Mouse (Mus musculus) midbrain, postnatal 0 days (tissue): ENCODE results near the gene Olfr571. TPM values are rescaled to one million over a fixed set of nuclear protein-coding genes. Genes with fewer than 3 reads are reported as not detected.

Experiments used
- ATAC-seq: fragments of 200-750 bp; cut with Nextera tagmentation; 2 replicates; pipeline ENCODE4 v1.8.0; 2017; ENCODE audit warnings: moderate number of reproducible peaks, mild to moderate bottlenecking, moderate TSS enrichment, moderate library complexity; ENCODE audit not compliant: low FRiP score
- DNase-seq: peaks from one replicate; pipeline ENCODE4 v3.0.0-alpha.2; 2015; ENCODE audit warnings: low spot score
- H3K27ac ChIP-seq: fragments of 300-500 bp; sonication (generic); 2 replicates; pipeline ENCODE4 v1.5.1; 2014; ENCODE audit warnings: low read depth, mild to moderate bottlenecking, low read length, mixed read lengths
- H3K27me3 ChIP-seq: fragments of 300-500 bp; sonication (generic); 2 replicates; pipeline ENCODE4 v1.6.1; 2014; ENCODE audit warnings: low read length, control low read depth, mixed read lengths; ENCODE audit not compliant: insufficient read depth
- H3K36me3 ChIP-seq: fragments of 300-500 bp; sonication (generic); 2 replicates; pipeline ENCODE4 v1.6.1; 2014; ENCODE audit warnings: low read length, control low read depth, mixed read lengths; ENCODE audit not compliant: insufficient read depth
- H3K4me1 ChIP-seq: fragments of 300-500 bp; sonication (generic); 2 replicates; pipeline ENCODE4 v1.6.1; 2014; ENCODE audit warnings: mild to moderate bottlenecking, control low read depth, antibody characterized with exemption, low read length, mixed read lengths; ENCODE audit not compliant: insufficient read depth
- H3K4me2 ChIP-seq: fragments of 300-500 bp; sonication (generic); 2 replicates; pipeline ENCODE4 v1.6.1; 2014; ENCODE audit warnings: low read depth, mild to moderate bottlenecking, low read length, mixed read lengths; ENCODE audit not compliant: poor library complexity, severe bottlenecking
- H3K4me3 ChIP-seq: fragments of 300-500 bp; sonication (generic); 2 replicates; pipeline ENCODE4 v1.5.1; 2014; ENCODE audit warnings: low read depth, mild to moderate bottlenecking, low read length, moderate library complexity
- H3K9ac ChIP-seq: fragments of 300-500 bp; sonication (generic); replicated peaks from 2 replicates; pipeline ENCODE4 v1.6.1; 2014; ENCODE audit warnings: mild to moderate bottlenecking, low read length, moderate library complexity, mixed read lengths; ENCODE audit not compliant: poor library complexity, severe bottlenecking
- H3K9me3 ChIP-seq: fragments of 300-500 bp; sonication (generic); 2 replicates; pipeline ENCODE4 v1.6.1; 2016; ENCODE audit warnings: low read length, control low read depth
- CTCF ChIP-seq: IDR thresholded peaks from 2 replicates; pipeline ENCODE4 v1.5.1; 2016; ENCODE audit warnings: antibody characterized with exemption, mild to moderate bottlenecking
- WGBS: fragments of 180-500 bp; shearing (Covaris S2); extraction: QIAGEN DNeasy Blood & Tissue Kit; methylation state at CpG from one replicate; pipeline ENCODE4 v1.1.7; 2014; 5-methylcytosine and 5-hydroxymethylcytosine counted together
- polyA plus RNA-seq: library from polyadenylated mRNA; unstranded; fragments of >200 nt; fragmentation: Nextera tagmentation; extraction: Ambion mirVana; gene quantifications from 2 replicates; pipeline ENCODE4 v1.2.1, GENCODE M21; 2015
- total RNA-seq: library from RNA; depleted of rRNA; stranded (reverse); fragments of >200 nt; gene quantifications from 2 replicates; pipeline ENCODE4 v1.2.3, GENCODE M21; 2014; rRNA removed

Gene Olfr571
- total and polyA plus RNA-seq, 2 experiments from 2014 or later, result not detected

DNA sequence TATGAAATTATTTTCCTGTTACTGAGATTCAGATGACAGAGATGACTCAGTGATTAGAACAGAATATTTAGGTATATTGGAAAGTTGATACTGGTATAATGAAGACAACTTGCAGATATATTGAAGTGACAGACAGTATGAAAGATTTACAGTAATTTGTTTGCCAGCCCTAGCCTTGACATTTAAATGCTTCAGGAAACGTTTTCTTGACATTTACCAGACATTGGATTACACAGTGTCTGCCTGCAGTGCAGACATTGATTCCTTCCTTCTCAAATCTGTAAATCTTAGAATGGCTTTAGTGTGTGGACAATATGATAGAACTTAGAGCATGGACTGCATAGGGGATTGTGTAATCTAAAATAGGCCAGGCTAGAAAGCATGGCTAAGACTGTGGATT lies 2.1 kb downstream of the Olfr571 start:
- no peak for TF ChIP-seq CTCF
- Histone ChIP-seq H3K36me3 (no peaks in the 10 kb centered on the region), H3K9ac (no peak overlapping the region), H3K9me3 (no peaks in the 10 kb centered on the region), H3K4me3 (no peak overlapping the region), H3K4me2 (no peak overlapping the region), H3K27me3 (no peaks in the 10 kb centered on the region), H3K4me1 (no peaks in the 10 kb centered on the region), H3K27ac (no peak overlapping the region)
- 51% methylated on average over 1 of the region's 1 CpGs for WGBS
- ATAC-seq (no peak), DNase-seq (no peak)

DNA sequence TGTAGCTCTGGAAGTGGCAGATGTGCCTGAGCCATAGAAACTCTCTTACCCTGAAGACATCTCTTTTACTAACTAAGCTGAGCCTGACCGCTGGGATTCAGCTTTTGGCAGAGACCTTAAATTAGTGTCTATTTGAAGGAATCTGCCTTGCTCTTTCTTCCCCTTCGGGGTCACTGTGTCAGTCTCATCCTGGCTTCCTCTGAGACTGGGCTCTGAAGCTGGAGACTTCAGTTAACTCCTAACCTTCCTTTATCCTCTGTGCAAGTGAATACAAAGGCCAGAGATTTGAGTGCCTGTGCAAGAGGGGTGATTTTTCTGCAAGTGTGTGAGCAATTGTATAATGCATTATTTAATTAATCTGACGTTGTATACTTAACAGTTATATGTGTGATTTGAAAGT lies 26.6 kb downstream of the Olfr571 start, which contains the start of gene Olfr569:
Olfr569 (minus strand) TSS at position 101 of the 400 bp plus-strand sequence.
- H3K27me3 ChIP-seq, result no peaks in the 10 kb centered on the region
- H3K9me3 ChIP-seq, result no peaks in the 10 kb centered on the region
- H3K4me1 ChIP-seq, result no peaks in the 10 kb centered on the region
- H3K36me3 ChIP-seq, result no peaks in the 10 kb centered on the region
- H3K4me3 ChIP-seq, result no peak within 1 kb of the TSS
- no peak within 1 kb of the TSS for H3K9ac ChIP-seq
- no peak for ATAC-seq
- no peak within 1 kb of the TSS for H3K4me2 ChIP-seq
- H3K27ac ChIP-seq, result no peak within 1 kb of the TSS
- WGBS, result 72% methylated on average over 3 of the region's 3 CpGs
- no peak for TF ChIP-seq CTCF
- DNase-seq, result no peak

DNA sequence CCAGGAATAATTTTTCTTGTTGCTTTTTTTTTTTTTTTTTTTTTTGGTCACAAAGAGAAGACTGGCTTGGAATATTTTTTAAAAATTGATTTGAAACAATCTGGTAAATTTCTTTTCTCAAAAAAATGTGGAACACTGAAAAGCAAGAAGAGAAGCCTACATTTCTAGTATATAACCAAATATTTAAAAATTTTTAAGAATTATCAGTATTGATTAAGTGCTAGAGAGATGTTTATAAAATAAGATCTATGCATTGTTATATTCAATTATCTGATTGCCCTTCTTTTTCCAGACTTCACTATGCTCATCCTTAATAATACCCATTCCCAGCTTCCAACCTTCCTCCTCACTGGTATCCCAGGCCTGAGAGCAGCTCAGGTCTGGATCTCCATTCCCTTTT lies 40.5 kb downstream of the Olfr571 start, which contains the start of gene Olfr568:
Olfr568 (plus strand) TSS at position 301 of the 400 bp plus-strand sequence.
- Histone ChIP-seq H3K27me3 (no peaks in the 10 kb centered on the region), H3K4me3 (no peak within 1 kb of the TSS), H3K27ac (no peak within 1 kb of the TSS), H3K4me2 (no peak within 1 kb of the TSS), H3K4me1 (no peaks in the 10 kb centered on the region), H3K9me3 (no peaks in the 10 kb centered on the region), H3K36me3 (no peaks in the 10 kb centered on the region), H3K9ac (no peak within 1 kb of the TSS)
- no peak for TF ChIP-seq CTCF
- no peak for ATAC-seq
- DNase-seq, result no peak

DNA sequence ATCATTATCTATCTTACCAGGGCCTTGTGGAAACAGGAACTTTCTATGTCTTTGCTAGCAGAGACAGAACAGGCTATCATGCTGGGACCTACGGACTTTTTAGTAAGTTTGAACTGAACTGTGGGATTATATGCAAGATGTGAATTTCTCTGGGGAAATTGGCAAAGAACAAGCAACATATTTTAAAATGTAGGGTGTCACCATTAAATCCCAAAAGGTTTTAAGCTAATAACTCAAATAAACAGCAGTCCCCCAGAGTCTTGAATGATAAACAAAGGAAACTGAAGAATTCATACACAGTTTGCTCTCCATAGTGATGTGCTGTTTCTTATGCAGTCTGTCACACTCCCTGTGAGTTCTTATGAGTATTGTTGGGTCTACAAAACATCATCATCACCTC lies 58.7 kb downstream of the Olfr571 start, which contains the start of gene Olfr566:
Olfr566 (minus strand) TSS at position 101 of the 400 bp plus-strand sequence.
- Histone ChIP-seq H3K4me1 (no peaks in the 10 kb centered on the region), H3K4me3 (no peak within 1 kb of the TSS), H3K36me3 (no peaks in the 10 kb centered on the region), H3K9ac (no peak within 1 kb of the TSS), H3K27ac (no peak within 1 kb of the TSS), H3K9me3 (no peaks in the 10 kb centered on the region), H3K27me3 (no peaks in the 10 kb centered on the region), H3K4me2 (no peak within 1 kb of the TSS)
- DNase-seq, result no peak
- 89% methylated on average over 1 of the region's 1 CpGs for WGBS
- ATAC-seq, result no peak
- TF ChIP-seq CTCF, result no peak

DNA sequence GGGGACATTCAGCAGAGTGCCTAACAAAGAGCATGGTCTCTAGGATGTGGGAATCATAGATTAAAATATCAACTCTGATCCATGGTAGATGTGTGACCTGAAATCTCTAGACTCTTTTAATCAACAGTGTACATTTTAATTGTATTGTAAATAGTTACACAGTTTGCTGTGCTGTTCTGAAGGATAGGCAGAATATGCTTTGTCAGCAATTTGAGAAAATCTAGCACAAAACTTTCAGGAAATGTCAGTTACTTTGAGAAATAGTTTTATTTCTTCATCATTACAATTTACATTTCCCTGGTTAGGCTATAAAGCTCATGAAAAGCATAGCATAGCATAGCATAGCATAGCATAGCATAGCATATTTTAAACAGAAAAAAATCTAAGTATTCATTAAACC lies 61.5 kb downstream of the Olfr571 start:
- H3K27ac ChIP-seq, result no peak overlapping the region
- no peaks in the 10 kb centered on the region for H3K9me3 ChIP-seq
- TF ChIP-seq CTCF, result no peak
- ATAC-seq (no peak), DNase-seq (no peak)
- H3K36me3 ChIP-seq, result no peaks in the 10 kb centered on the region
- no peaks in the 10 kb centered on the region for H3K4me1 ChIP-seq
- H3K9ac ChIP-seq, result no peak overlapping the region
- H3K27me3 ChIP-seq, result no peaks in the 10 kb centered on the region
- H3K4me2 ChIP-seq, result no peak overlapping the region
- no peak overlapping the region for H3K4me3 ChIP-seq

Other genes starting within 250 kb of the Olfr571 start
- 6.9 and 7.1 TPM in 2 replicates for gene Trim68, start 230.2 kb downstream of the Olfr571 start, total RNA-seq
- gene Trim68, start 230.2 kb downstream of the Olfr571 start, polyA plus RNA-seq, result 4.9 and 5.7 TPM in 2 replicates
- gene Olfr557, start 221.6 kb downstream of the Olfr571 start, total RNA-seq, result not detected in 2 replicates
- gene Olfr557, start 221.6 kb downstream of the Olfr571 start, polyA plus RNA-seq, result not detected in 2 replicates
- gene Olfr558, start 215.3 kb downstream of the Olfr571 start, total RNA-seq, result 0.05 and 0.16 TPM in 2 replicates
- gene Olfr558, start 215.3 kb downstream of the Olfr571 start, polyA plus RNA-seq, result not detected in 2 replicates
- not detected in 2 replicates for gene Olfr33, start 198.5 kb downstream of the Olfr571 start, total RNA-seq
- gene Olfr33, start 198.5 kb downstream of the Olfr571 start, polyA plus RNA-seq, result not detected in 2 replicates
- gene Olfr559, start 190.0 kb downstream of the Olfr571 start, total RNA-seq, result not detected in 2 replicates
- not detected in 2 replicates for gene Olfr559, start 190.0 kb downstream of the Olfr571 start, polyA plus RNA-seq
- not detected in 2 replicates for gene Olfr560, start 158.2 kb downstream of the Olfr571 start, total RNA-seq
- gene Olfr560, start 158.2 kb downstream of the Olfr571 start, polyA plus RNA-seq, result not detected in 2 replicates
- gene Olfr78, start 158.1 kb downstream of the Olfr571 start, total RNA-seq, result not detected in 2 replicates
- 0.09 and 0.10 TPM in 2 replicates for gene Olfr78, start 158.1 kb downstream of the Olfr571 start, polyA plus RNA-seq
- gene Olfr561, start 146.3 kb downstream of the Olfr571 start, total RNA-seq, result not detected in 2 replicates
- 0.06 TPM in 1 of 2 replicates, not detected in the other for gene Olfr561, start 146.3 kb downstream of the Olfr571 start, polyA plus RNA-seq
- not detected in 2 replicates for gene Olfr564, start 114.1 kb downstream of the Olfr571 start, total RNA-seq
- not detected in 2 replicates for gene Olfr564, start 114.1 kb downstream of the Olfr571 start, polyA plus RNA-seq
- not detected in 2 replicates for gene Olfr566, start 58.8 kb downstream of the Olfr571 start, total RNA-seq
- gene Olfr566, start 58.8 kb downstream of the Olfr571 start, polyA plus RNA-seq, result not detected in 2 replicates
- not detected in 2 replicates for gene Olfr568, start 40.4 kb downstream of the Olfr571 start, total RNA-seq
- not detected in 2 replicates for gene Olfr568, start 40.4 kb downstream of the Olfr571 start, polyA plus RNA-seq
- not detected in 2 replicates for gene Olfr569, start 26.7 kb downstream of the Olfr571 start, total RNA-seq
- gene Olfr569, start 26.7 kb downstream of the Olfr571 start, polyA plus RNA-seq, result not detected in 2 replicates
- gene Olfr570, start 23.0 kb downstream of the Olfr571 start, total RNA-seq, result not detected in 2 replicates
- not detected in 2 replicates for gene Olfr570, start 23.0 kb downstream of the Olfr571 start, polyA plus RNA-seq
- not detected in 2 replicates for gene Olfr572, start 6.9 kb upstream of the Olfr571 start, total RNA-seq
- not detected in 2 replicates for gene Olfr572, start 6.9 kb upstream of the Olfr571 start, polyA plus RNA-seq
- not detected in 2 replicates for gene Olfr573-ps1, start 25.0 kb upstream of the Olfr571 start, total RNA-seq
- not detected in 2 replicates for gene Olfr573-ps1, start 25.0 kb upstream of the Olfr571 start, polyA plus RNA-seq
- gene Olfr574, start 30.9 kb upstream of the Olfr571 start, total RNA-seq, result not detected in 2 replicates
- gene Olfr574, start 30.9 kb upstream of the Olfr571 start, polyA plus RNA-seq, result not detected in 2 replicates
- not detected in 2 replicates for gene Olfr575, start 41.2 kb upstream of the Olfr571 start, total RNA-seq
- not detected in 2 replicates for gene Olfr575, start 41.2 kb upstream of the Olfr571 start, polyA plus RNA-seq
- gene Olfr576, start 45.1 kb upstream of the Olfr571 start, total RNA-seq, result not detected in 2 replicates
- not detected in 2 replicates for gene Olfr576, start 45.1 kb upstream of the Olfr571 start, polyA plus RNA-seq
- gene Olfr577, start 58.4 kb upstream of the Olfr571 start, total RNA-seq, result not detected in 2 replicates
- not detected in 2 replicates for gene Olfr577, start 58.4 kb upstream of the Olfr571 start, polyA plus RNA-seq
- not detected in 2 replicates for gene Olfr578, start 71.8 kb upstream of the Olfr571 start, total RNA-seq
- not detected in 2 replicates for gene Olfr578, start 71.8 kb upstream of the Olfr571 start, polyA plus RNA-seq
- gene Olfr582, start 120.5 kb upstream of the Olfr571 start, total RNA-seq, result not detected in 2 replicates
- not detected in 2 replicates for gene Olfr582, start 120.5 kb upstream of the Olfr571 start, polyA plus RNA-seq
- not detected in 2 replicates for gene Olfr583, start 133.8 kb upstream of the Olfr571 start, total RNA-seq
- not detected in 2 replicates for gene Olfr583, start 133.8 kb upstream of the Olfr571 start, polyA plus RNA-seq
- not detected in 2 replicates for gene Olfr584, start 164.3 kb upstream of the Olfr571 start, total RNA-seq
- gene Olfr584, start 164.3 kb upstream of the Olfr571 start, polyA plus RNA-seq, result not detected in 2 replicates
- not detected in 2 replicates for gene Olfr585, start 180.2 kb upstream of the Olfr571 start, total RNA-seq
- gene Olfr585, start 180.2 kb upstream of the Olfr571 start, polyA plus RNA-seq, result not detected in 2 replicates
- not detected in 2 replicates for gene Olfr586, start 208.1 kb upstream of the Olfr571 start, total RNA-seq
- gene Olfr586, start 208.1 kb upstream of the Olfr571 start, polyA plus RNA-seq, result not detected in 2 replicates
- 0.09 TPM in 1 of 2 replicates, not detected in the other for gene Olfr588-ps1, start 223.3 kb upstream of the Olfr571 start, total RNA-seq
- not detected in 2 replicates for gene Olfr588-ps1, start 223.3 kb upstream of the Olfr571 start, polyA plus RNA-seq
- gene Olfr589, start 238.8 kb upstream of the Olfr571 start, total RNA-seq, result not detected in 2 replicates
- gene Olfr589, start 238.8 kb upstream of the Olfr571 start, polyA plus RNA-seq, result not detected in 2 replicates